Mouse (Mus musculus): Measurements from ENCODE around the gene Vps37c.

- TF ChIP-seq CTCF (IDR thresholded peaks at IDR 0.05) (no peak), POLR2A (IDR thresholded peaks at IDR 0.05; ENCODE audit: insufficient read depth, low read depth, low read length) (no peak), EP300 (IDR thresholded peaks at IDR 0.05; ENCODE audit: insufficient read depth, low read depth, low read length) (no peak)
These were observed 16.6 kb upstream of the Vps37c start for GRCm38 (mm10) chr19:10671854-10672417.
